Mouse (Mus musculus): ENCODE data around the gene Nmnat2.

DNA sequence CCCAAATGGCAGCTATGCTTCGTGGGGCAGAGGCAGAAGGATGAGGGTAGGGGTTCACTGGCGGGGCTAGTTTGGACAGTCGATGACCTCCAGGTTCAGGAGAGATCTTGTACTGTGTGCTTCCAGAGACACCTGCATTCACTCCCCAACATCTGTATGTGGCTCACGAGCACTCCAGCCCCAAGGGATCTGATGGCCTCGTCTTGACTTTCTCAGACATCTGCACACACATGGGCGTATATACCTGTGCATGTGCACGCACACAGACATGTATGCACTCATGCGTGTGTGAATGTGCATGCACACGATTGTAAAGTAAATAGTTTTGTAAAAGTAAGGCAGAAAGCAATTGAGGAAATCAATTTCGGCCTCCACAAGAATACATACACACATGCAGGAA is 117.9 kb downstream of the Nmnat2 start:
- no peak for TF ChIP-seq CHD1 (IDR thresholded peaks at IDR 0.05; ENCODE audit: low read depth, low read length)
- TF ChIP-seq CTCF (IDR thresholded peaks at IDR 0.05 in 2 of 3, conservative IDR thresholded peaks at IDR 0.05 in 1 of 3; ENCODE audit: control insufficient read depth in 1 of 3, insufficient read depth in 1 of 3, low read depth in 2 of 3, low read length in 3 of 3, poor library complexity in 1 of 3, severe bottlenecking in 1 of 3) = no peak
- TF ChIP-seq ZNF384 (IDR thresholded peaks at IDR 0.05; ENCODE audit: low read depth, low read length) = no peak
- TF ChIP-seq EP300 (IDR thresholded peaks at IDR 0.05; ENCODE audit: low read depth in 1 of 2, low read length in 2 of 2) = no peak
- TF ChIP-seq MXI1 (IDR thresholded peaks at IDR 0.05; ENCODE audit: low read depth, low read length) = no peak
- TF ChIP-seq MYC (IDR thresholded peaks at IDR 0.05; ENCODE audit: low read depth, low read length) = no peak
- TF ChIP-seq MAZ (IDR thresholded peaks at IDR 0.05; ENCODE audit: low read depth, low read length) = no peak
- no peak for TF ChIP-seq TCF12 (IDR thresholded peaks at IDR 0.05; ENCODE audit: low read depth, low read length)
- TF ChIP-seq ZC3H11A (IDR thresholded peaks at IDR 0.05; ENCODE audit: low read depth, low read length) = no peak

Data from MEL (cell line).